Mouse (Mus musculus): ENCODE results near the gene Abcg1. TPM values are rescaled to one million over a fixed set of nuclear protein-coding genes. Genes with fewer than 3 reads are reported as not detected.

The Abcg1 gene
- polyA plus RNA-seq, 1 experiment from 2014 or later, result 21.8 TPM

DNA sequence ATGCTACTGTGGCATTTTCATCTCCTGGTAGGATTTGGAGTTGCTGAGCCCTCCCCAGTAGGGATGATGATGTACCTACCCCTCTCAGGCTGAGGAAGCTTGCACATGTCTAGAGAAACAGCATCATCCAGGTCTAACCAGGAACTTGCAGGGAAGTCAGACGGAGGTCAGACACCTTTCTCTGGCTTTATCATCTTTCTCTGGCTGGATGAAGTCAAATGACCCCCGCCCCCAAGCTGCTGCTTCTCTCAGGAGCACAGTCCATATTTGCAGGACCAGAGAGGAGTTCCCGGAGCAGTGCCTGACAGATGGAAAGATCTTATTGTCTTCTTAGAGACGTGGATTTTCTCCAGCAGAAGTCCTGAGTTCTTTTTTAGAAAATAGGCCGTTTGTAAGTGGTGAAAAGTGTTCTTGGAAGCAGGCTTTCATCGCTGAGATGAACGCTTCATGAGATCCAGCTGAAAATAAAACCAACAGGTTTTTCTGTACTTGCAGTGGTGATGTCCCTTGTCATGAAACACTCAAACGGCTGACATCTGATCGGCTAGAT is 28.6 kb upstream of the Abcg1 start:
- Histone ChIP-seq H3K27me3 (no peaks in the 10 kb centered on the region), H3K27ac (no peak overlapping the region), H3K4me1 (replicated peaks) (peaks cover 7% of the 10 kb centered on the region), H3K36me3 (no peaks in the 10 kb centered on the region), H3K9ac (replicated peaks) (no peak overlapping the region), H3K9me3 (no peaks in the 10 kb centered on the region), H3K4me3 (replicated peaks) (no peak overlapping the region), H3K4me2 (replicated peaks) (no peak overlapping the region)
- ATAC-seq, result no peak
- WGBS, result 84% methylated on average over 9 of the region's 9 CpGs

DNA sequence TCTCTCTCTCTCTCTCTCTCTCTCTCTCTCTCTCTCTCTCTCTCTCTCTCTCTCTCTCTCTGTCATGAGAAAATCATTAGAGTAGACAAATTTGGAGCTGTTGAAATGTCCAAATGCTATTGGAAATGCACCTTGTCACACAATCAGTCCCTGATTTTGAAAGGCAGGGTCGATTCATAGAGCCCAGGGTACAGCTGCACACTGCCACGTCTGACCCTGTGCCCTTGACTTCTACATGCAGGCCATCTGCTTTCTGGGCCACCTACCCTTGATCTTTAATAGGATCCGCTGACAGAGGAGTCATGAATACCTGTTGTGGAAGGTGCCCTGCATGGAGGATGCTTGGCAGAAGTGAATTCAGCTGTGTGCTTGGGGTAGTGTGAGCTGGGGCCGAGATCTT is 28.1 kb upstream of the Abcg1 start:
- H3K4me2 ChIP-seq (replicated peaks), result no peak overlapping the region
- no peak overlapping the region for H3K27ac ChIP-seq
- no peak overlapping the region for H3K4me3 ChIP-seq (replicated peaks)
- H3K9ac ChIP-seq (replicated peaks), result no peak overlapping the region
- no peaks in the 10 kb centered on the region for H3K9me3 ChIP-seq
- 80% methylated on average over 4 of the region's 4 CpGs for WGBS
- no peaks in the 10 kb centered on the region for H3K27me3 ChIP-seq
- ATAC-seq, result no peak
- peaks cover 12% of the 10 kb centered on the region for H3K4me1 ChIP-seq (replicated peaks)
- no peaks in the 10 kb centered on the region for H3K36me3 ChIP-seq

DNA sequence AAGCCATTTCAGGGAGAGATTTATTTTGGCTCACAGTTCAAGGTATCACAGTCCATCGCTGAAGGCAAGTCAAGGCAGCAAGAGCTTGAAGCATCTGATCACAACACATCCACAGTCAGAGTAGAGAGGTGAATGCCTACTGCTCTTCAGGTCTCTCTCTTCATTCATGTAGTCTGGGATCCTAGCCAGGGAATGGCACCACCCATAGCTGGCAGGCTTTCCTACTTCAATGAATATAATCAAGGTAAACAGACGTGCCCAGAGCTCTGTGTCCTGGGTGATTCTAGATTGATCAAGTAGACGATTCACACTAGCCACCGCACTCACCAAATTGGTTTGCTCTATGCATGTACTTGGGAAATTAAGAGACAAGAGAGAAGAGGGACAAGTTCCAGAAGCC is 25.1 kb upstream of the Abcg1 start:
- H3K4me2 ChIP-seq (replicated peaks), result no peak overlapping the region
- H3K9me3 ChIP-seq, result no peaks in the 10 kb centered on the region
- no peak overlapping the region for H3K27ac ChIP-seq
- H3K4me3 ChIP-seq (replicated peaks), result no peak overlapping the region
- no peaks in the 10 kb centered on the region for H3K27me3 ChIP-seq
- peaks cover 21% of the 10 kb centered on the region for H3K4me1 ChIP-seq (replicated peaks)
- 93% methylated on average over 4 of the region's 4 CpGs for WGBS
- ATAC-seq, result no peak
- H3K9ac ChIP-seq (replicated peaks), result no peak overlapping the region
- H3K36me3 ChIP-seq, result no peaks in the 10 kb centered on the region

DNA sequence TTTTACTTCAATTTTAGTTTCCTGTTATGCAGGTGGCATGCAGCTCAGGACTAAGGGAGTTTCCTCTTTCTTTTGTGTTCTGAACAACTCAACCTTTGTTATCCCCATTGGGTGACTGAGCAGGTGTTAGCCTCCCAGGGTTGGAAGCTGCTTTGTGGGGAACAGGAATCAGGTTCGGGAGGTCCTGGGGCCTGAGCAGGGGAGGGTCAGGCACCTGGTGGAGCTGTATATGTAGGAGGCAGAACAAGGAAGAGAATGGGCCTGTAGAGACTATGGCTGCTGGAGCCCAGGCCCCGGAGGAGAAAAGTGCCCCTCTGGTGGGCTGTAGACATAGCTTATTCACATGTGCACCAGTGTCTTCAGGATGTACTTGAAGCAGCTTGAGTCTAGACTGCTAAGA is 24.2 kb upstream of the Abcg1 start:
- Histone ChIP-seq H3K27ac (peak overlapping the region; percentile 56; the same call in 1 of the 2 replicates), H3K4me3 (replicated peaks) (no peak overlapping the region), H3K9me3 (no peaks in the 10 kb centered on the region), H3K4me2 (replicated peaks) (no peak overlapping the region), H3K4me1 (replicated peaks) (peaks cover 21% of the 10 kb centered on the region), H3K36me3 (no peaks in the 10 kb centered on the region), H3K27me3 (no peaks in the 10 kb centered on the region), H3K9ac (replicated peaks) (no peak overlapping the region)
- no peak for ATAC-seq
- WGBS, result 76% methylated on average over 2 of the region's 2 CpGs

DNA sequence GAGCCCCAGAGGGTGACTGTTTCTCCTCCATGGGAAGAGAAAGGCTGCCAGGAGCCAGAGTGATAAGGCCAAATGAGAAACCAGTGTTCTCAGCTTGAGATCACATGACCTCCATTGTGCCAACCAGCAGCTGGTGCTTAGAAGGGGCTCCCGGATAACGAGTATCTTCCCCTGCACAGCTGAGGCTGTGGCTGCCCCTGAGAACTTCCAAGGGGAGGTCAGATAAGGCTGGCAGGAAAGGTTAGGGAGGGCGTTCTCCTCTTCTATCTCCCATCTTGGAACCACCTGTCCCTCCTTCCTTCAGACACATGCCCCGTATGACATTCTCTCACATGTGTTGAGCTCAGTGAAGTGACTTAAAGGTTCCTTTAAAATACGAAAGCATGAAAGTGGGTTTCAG is 23.3 kb upstream of the Abcg1 start:
- Histone ChIP-seq H3K4me2 (replicated peaks) (no peak overlapping the region), H3K27me3 (no peaks in the 10 kb centered on the region), H3K36me3 (no peaks in the 10 kb centered on the region), H3K4me3 (replicated peaks) (no peak overlapping the region), H3K27ac (peak overlapping the region; percentile 56; the same call in 1 of the 2 replicates), H3K9ac (replicated peaks) (no peak overlapping the region), H3K4me1 (replicated peaks) (peaks cover 21% of the 10 kb centered on the region), H3K9me3 (no peaks in the 10 kb centered on the region)
- ATAC-seq, result peak; percentile 63
- WGBS, result 46% methylated on average over 5 of the region's 5 CpGs

DNA sequence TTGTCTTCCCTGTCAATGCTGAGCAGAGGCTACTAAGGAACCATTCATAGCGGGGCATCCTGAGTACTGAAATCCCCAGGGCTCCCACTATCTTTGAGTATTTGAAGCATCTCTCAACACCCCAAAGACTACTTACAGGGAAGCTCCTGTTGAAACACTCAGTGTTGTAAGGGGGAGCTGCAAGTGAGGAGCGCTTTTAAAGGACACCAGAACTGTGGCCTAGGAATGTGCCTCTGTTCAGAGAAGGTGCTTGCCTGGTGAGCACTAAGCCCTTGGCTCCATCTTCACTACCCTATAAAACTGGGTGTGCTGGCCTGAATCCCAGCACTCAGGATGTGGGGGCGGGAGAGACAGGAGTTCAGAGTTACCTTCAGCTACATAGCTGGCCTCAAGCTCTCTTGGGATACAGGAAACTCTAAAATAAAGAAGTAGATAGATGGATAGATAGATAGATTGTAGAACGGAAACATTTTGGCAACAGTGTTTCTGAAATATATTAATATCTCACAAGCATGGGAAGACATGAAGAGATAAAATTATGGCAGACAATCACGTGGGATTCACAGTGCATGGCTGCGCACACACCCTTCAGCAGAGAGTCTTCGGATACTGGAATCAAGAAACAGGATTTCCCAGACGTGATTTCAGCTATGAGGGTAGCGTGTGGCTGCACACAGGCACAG is 22.7 kb upstream of the Abcg1 start:
- Histone ChIP-seq H3K4me1 (replicated peaks) (peaks cover 21% of the 10 kb centered on the region), H3K4me2 (replicated peaks) (no peak overlapping the region), H3K27me3 (no peaks in the 10 kb centered on the region), H3K36me3 (no peaks in the 10 kb centered on the region), H3K9me3 (no peaks in the 10 kb centered on the region), H3K4me3 (replicated peaks) (no peak overlapping the region), H3K27ac (peak overlapping the region; percentile 56; the same call in 1 of the 2 replicates), H3K9ac (replicated peaks) (no peak overlapping the region)
- ATAC-seq, result no peak
- WGBS, result 93% methylated on average over 9 of the region's 9 CpGs

DNA sequence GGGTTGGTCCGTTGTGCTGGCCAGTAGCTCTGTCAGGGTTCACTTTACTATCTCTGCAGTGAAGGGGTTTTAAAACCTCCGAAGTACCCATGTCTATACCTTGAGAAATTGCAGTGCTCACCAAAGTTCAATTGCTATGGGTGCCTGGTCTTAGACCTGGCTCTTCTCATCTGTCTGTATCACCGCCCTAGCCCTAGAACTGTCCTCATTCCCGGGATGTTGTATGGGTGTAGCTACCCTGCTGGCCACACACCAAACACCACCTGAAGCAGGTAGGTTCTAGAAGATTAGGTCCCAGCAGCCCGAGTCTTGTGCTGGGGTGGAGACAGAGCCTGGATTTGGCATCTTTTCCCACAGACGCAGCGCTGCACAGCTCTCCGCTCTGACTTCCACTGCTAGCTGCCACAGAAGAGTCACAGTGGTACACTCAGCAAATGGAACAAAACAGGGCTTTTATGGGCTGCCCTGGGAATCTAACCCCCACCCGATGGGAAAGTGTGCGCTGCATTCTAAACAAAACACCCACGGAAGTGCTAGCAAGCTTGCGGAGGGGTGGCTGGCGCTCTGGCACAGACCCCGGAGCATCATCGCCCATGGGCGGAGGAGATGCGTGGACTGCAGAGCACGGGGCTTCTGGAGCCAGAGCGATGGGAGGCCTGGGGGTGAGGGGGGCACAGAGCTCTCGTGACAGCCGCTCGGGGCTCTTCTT is 21.2 kb upstream of the Abcg1 start:
- no peak overlapping the region for H3K4me3 ChIP-seq (replicated peaks)
- WGBS, result 74% methylated on average over 22 of the region's 22 CpGs

DNA sequence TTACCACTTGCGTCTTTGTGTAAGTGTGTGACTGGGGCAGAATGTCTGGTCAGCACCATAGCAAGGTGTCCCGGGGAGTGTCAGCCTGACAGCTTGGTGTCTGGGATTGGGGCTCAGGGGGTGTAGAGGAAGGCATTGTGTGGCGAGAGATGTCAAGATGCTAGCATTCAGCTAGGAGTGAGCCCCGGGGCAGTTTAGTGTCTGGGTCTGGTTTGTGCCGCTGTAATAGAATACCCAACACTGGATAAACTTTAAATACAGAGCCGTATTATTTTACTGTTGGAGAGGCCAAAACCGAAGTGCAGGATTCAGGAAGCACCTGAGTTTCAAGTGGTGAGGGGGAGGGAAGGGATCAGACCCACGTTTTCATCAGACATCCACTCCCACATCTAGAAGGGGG is 20.1 kb upstream of the Abcg1 start:
- Histone ChIP-seq H3K4me2 (replicated peaks) (no peak overlapping the region), H3K9ac (replicated peaks) (no peak overlapping the region), H3K4me1 (replicated peaks) (peaks cover 21% of the 10 kb centered on the region), H3K4me3 (replicated peaks) (no peak overlapping the region), H3K27ac (no peak overlapping the region), H3K27me3 (no peaks in the 10 kb centered on the region), H3K36me3 (no peaks in the 10 kb centered on the region), H3K9me3 (no peaks in the 10 kb centered on the region)
- 86% methylated on average over 8 of the region's 8 CpGs for WGBS
- ATAC-seq, result no peak

More for the DNA sequence above, 21.2 kb upstream of the Abcg1 start:
- Histone ChIP-seq H3K4me1 (replicated peaks) (peaks cover 21% of the 10 kb centered on the region), H3K27ac (no peak overlapping the region), H3K36me3 (no peaks in the 10 kb centered on the region), H3K4me2 (replicated peaks) (no peak overlapping the region), H3K9me3 (no peaks in the 10 kb centered on the region), H3K9ac (replicated peaks) (no peak overlapping the region), H3K27me3 (no peaks in the 10 kb centered on the region)
- peak; percentile 63 for ATAC-seq

DNA sequence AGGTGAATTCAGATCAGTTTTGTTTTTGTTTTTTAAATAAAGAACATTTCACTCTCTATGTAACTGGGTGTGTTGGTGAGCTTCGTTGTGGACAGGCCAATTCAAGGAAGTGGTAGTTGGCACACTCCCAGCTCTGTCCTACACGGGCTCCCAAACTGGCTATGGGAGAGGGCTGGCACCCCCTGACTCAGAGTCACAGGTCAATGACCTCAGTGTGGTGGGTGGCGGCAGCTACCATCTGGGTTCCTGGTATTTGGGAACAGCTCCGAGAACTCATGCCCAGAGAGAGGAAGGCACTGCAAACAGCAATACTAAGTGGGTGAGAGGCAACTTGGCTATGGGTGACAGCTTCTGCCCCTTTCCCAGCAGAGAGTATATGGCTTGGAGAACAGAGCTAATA is 19.1 kb upstream of the Abcg1 start:
- Histone ChIP-seq H3K9ac (replicated peaks) (no peak overlapping the region), H3K36me3 (no peaks in the 10 kb centered on the region), H3K4me3 (replicated peaks) (no peak overlapping the region), H3K4me2 (replicated peaks) (no peak overlapping the region), H3K27me3 (no peaks in the 10 kb centered on the region), H3K9me3 (no peaks in the 10 kb centered on the region), H3K27ac (no peak overlapping the region), H3K4me1 (replicated peaks) (peaks cover 19% of the 10 kb centered on the region)
- WGBS, result 84% methylated on average over 4 of the region's 4 CpGs
- no peak for ATAC-seq

DNA sequence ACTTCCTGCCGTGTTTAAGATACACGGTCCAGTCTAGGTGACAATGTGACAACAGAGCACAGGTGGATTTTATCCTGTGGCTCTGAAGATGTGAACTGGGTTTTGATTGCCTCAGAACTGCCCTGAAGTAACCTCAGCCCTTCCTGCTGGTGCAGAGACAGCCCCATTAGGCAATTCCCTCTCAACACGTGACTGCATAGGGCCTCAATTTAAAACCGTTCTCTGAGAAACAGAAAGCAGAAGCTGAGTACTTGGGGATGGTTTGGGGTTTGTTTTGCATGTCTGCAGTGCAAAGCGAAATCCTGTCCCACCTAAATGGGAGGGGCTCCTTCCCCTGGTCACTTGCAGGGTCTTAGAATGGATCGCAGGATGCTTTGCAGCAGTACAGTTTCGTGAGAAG is 17.8 kb upstream of the Abcg1 start:
- Histone ChIP-seq H3K4me1 (replicated peaks) (peaks cover 7% of the 10 kb centered on the region; the same call in 1 of the 2 replicates), H3K9ac (replicated peaks) (no peak overlapping the region), H3K27me3 (no peaks in the 10 kb centered on the region), H3K36me3 (no peaks in the 10 kb centered on the region), H3K4me3 (replicated peaks) (no peak overlapping the region), H3K4me2 (replicated peaks) (no peak overlapping the region), H3K9me3 (no peaks in the 10 kb centered on the region), H3K27ac (no peak overlapping the region)
- ATAC-seq, result no peak
- 77% methylated on average over 7 of the region's 7 CpGs for WGBS

DNA sequence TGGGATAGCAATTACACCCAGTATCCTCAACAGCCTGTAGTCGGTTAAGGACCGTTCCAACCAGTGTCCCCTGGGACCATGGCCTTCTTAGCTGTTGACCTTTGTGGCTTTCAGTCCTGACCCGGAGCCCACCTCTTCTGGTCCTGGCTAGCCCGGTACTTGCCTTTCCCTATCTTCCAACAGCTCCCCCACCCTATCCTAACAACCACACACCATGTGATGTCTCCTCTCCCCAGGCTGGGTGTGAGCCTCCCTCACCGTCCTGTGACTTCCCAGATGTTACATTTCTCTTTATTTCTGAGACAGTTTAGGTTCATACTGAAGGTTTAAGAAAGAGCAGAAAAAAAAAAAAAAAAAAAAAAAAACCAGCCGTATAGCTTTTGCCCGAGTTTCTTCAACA is 17.1 kb upstream of the Abcg1 start:
- Histone ChIP-seq H3K4me3 (replicated peaks) (no peak overlapping the region), H3K27ac (no peak overlapping the region), H3K9ac (replicated peaks) (no peak overlapping the region), H3K9me3 (no peaks in the 10 kb centered on the region), H3K27me3 (no peaks in the 10 kb centered on the region), H3K4me1 (replicated peaks) (peaks cover 5% of the 10 kb centered on the region; the same call in 1 of the 2 replicates), H3K4me2 (replicated peaks) (no peak overlapping the region), H3K36me3 (no peaks in the 10 kb centered on the region)
- ATAC-seq, result no peak
- 87% methylated on average over 7 of the region's 7 CpGs for WGBS

DNA sequence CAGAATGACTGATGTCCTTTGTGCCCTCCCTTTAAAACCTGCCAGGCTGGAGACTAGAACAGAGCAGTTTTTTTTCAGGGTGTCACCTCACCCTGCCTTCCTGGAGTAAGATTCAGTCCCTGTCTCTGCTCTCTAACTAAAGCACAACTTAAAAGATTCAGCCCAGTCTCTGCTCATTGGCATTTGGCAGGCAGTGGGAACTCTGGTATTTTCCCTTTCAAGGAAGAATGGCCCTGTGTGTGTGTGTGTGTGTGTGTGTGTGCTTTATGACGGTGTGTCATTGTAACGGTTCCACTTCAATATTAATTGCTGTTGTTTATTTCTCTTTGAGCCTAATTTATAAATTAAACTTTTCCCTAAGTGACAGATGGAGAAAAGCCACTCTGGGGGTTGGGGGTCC is 14.7 kb upstream of the Abcg1 start:
- Histone ChIP-seq H3K36me3 (no peaks in the 10 kb centered on the region), H3K27ac (no peak overlapping the region), H3K4me1 (replicated peaks) (no peaks in the 10 kb centered on the region), H3K27me3 (no peaks in the 10 kb centered on the region), H3K9ac (replicated peaks) (no peak overlapping the region), H3K4me2 (replicated peaks) (no peak overlapping the region), H3K4me3 (replicated peaks) (no peak overlapping the region), H3K9me3 (no peaks in the 10 kb centered on the region)
- ATAC-seq, result no peak
- WGBS, result 74% methylated on average over 2 of the region's 2 CpGs
